Mouse (Mus musculus): Measurements from ENCODE around the gene Eri2.

The Eri2 gene

GRCm38 (mm10) chr7:119739798-119740468 lies 53.9 kb downstream of the Eri2 start:
- peak in 1 of 2 experiments; percentile 10 for DNase-seq

- no peak for DNase-seq
Observed at GRCm38 (mm10) chr7:119738877-119739276, 55.0 kb downstream of the Eri2 start.

GRCm38 (mm10) chr7:119731262-119731661 lies 62.6 kb downstream of the Eri2 start:
- DNase-seq: peak; percentile 20 to 26

GRCm38 (mm10) chr7:119727621-119728020 lies 66.2 kb downstream of the Eri2 start:
- no peak for DNase-seq

- DNase-seq: peak; percentile 35 to 60
Observed at GRCm38 (mm10) chr7:119720947-119721310, 72.9 kb downstream of the Eri2 start.

- peak; percentile 99 for DNase-seq
Observed at GRCm38 (mm10) chr7:119720253-119720946, 73.5 kb downstream of the Eri2 start, which contains the start of gene Thumpd1. Thumpd1 (minus strand) TSS chr7:119720798.

All from cerebellum, postnatal 10 days (tissue).